ENCODE assay signal across 8 mouse cellular contexts in the genomic region with DNA sequence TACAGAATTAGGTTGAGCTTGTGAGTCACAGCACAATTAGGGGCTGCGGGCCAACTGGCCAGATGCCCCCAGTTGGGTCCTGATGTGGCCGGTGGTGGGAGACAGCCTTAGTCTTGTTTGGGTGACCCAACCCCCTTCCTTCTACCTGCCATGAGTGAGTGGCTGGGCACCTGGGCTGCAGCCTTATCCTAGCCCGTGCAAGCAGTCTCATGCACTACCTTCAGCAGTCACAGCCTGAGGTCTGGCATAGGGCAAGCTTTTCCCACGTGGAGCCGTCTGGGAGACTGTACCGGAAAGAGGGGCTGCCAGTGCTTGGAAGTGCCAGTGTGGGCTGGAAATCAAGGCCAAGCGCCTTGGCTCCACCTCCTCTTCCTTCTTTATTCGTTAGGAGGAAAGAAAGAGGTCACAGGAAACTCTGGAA. TPM values are rescaled to one million over a fixed set of nuclear protein-coding genes. Genes with fewer than 3 reads are reported as not detected.
DNase-seq lines count a peak whose midpoint lies in the region; ATAC-seq and TF ChIP-seq lines count a peak whose summit lies in the region.

No protein-coding gene starts in this region.

- 0 out of 2 replicates have a peak, but pooled peaks have one; percentile 43 for ATAC-seq in intestine, embryonic 15.5 days
- ATAC-seq in intestine, postnatal 0 days, result no peak
- peak; percentile 66; the same call in 1 of the 2 replicates for ATAC-seq in embryonic facial prominence, embryonic 15.5 days (ENCODE audit: insufficient number of reproducible peaks, low FRiP score, low TSS enrichment, low read depth)
- ATAC-seq in kidney, postnatal 0 days (replicated peaks; ENCODE audit: low FRiP score, low read depth), result peak; percentile 57; the same call in 1 of the 2 replicates
- ATAC-seq in CD4-positive, CD25-positive, alpha-beta regulatory T cell, adult 4 months, result no peak
- ATAC-seq in hindbrain, embryonic 14.5 days (ENCODE audit: low FRiP score), result no peak

- no peaks in the 10 kb centered on the region for H3K36me3 ChIP-seq in intestine, embryonic 15.5 days
- H3K36me3 ChIP-seq in intestine, postnatal 0 days (ENCODE audit: control insufficient read depth, insufficient read depth), result no peaks in the 10 kb centered on the region
- H3K36me3 ChIP-seq in embryonic facial prominence, embryonic 15.5 days, result no peaks in the 10 kb centered on the region
- no peaks in the 10 kb centered on the region for H3K36me3 ChIP-seq in kidney, postnatal 0 days (ENCODE audit: insufficient read depth, low read length)
- H3K36me3 ChIP-seq in hindbrain, embryonic 14.5 days (replicated peaks; ENCODE audit: control insufficient read depth, insufficient read depth), result no peaks in the 10 kb centered on the region

- H3K4me1 ChIP-seq in intestine, embryonic 15.5 days (replicated peaks), result no peaks in the 10 kb centered on the region
- H3K4me1 ChIP-seq in intestine, postnatal 0 days (replicated peaks; ENCODE audit: control insufficient read depth, insufficient read depth, low read length), result no peaks in the 10 kb centered on the region
- peaks cover 24% of the 10 kb centered on the region for H3K4me1 ChIP-seq in embryonic facial prominence, embryonic 15.5 days
- no peaks in the 10 kb centered on the region; the same call in 1 of the 2 replicates for H3K4me1 ChIP-seq in kidney, postnatal 0 days (replicated peaks; ENCODE audit: insufficient read depth, low read length)
- H3K4me1 ChIP-seq in hindbrain, embryonic 14.5 days (replicated peaks; ENCODE audit: control insufficient read depth, insufficient read depth, low read length), result no peaks in the 10 kb centered on the region

- no peak for TF ChIP-seq CTCF in intestine, postnatal 0 days (IDR thresholded peaks at IDR 0.05; ENCODE audit: low read depth)
- TF ChIP-seq CTCF in kidney, postnatal 0 days (IDR thresholded peaks at IDR 0.05; ENCODE audit: low read depth), result no peak

- H3K27me3 ChIP-seq in intestine, embryonic 15.5 days (replicated peaks), result no peaks in the 10 kb centered on the region
- no peaks in the 10 kb centered on the region for H3K27me3 ChIP-seq in intestine, postnatal 0 days (replicated peaks; ENCODE audit: control insufficient read depth, insufficient read depth, low read length)
- no peaks in the 10 kb centered on the region for H3K27me3 ChIP-seq in embryonic facial prominence, embryonic 15.5 days
- no peaks in the 10 kb centered on the region for H3K27me3 ChIP-seq in kidney, postnatal 0 days (ENCODE audit: insufficient read depth, low read length)
- no peaks in the 10 kb centered on the region for H3K27me3 ChIP-seq in hindbrain, embryonic 14.5 days (ENCODE audit: control insufficient read depth, insufficient read depth, low read length)

- no peak overlapping the region for H3K9ac ChIP-seq in intestine, embryonic 15.5 days
- no peak overlapping the region for H3K9ac ChIP-seq in intestine, postnatal 0 days (ENCODE audit: low read depth, low read length)
- no peak overlapping the region for H3K9ac ChIP-seq in embryonic facial prominence, embryonic 15.5 days
- H3K9ac ChIP-seq in kidney, postnatal 0 days (ENCODE audit: low read depth, low read length), result no peak overlapping the region
- H3K9ac ChIP-seq in hindbrain, embryonic 14.5 days, result no peak overlapping the region

- no peak overlapping the region for H3K4me2 ChIP-seq in intestine, embryonic 15.5 days (replicated peaks)
- no peak overlapping the region for H3K4me2 ChIP-seq in intestine, postnatal 0 days (replicated peaks; ENCODE audit: low read depth)
- no peak overlapping the region for H3K4me2 ChIP-seq in embryonic facial prominence, embryonic 15.5 days (replicated peaks)
- H3K4me2 ChIP-seq in kidney, postnatal 0 days (ENCODE audit: low read length), result no peak overlapping the region
- no peak overlapping the region for H3K4me2 ChIP-seq in hindbrain, embryonic 14.5 days (replicated peaks)

- no peak overlapping the region for H3K4me3 ChIP-seq in intestine, embryonic 15.5 days (replicated peaks)
- H3K4me3 ChIP-seq in intestine, postnatal 0 days (ENCODE audit: low read depth, low read length), result no peak overlapping the region
- H3K4me3 ChIP-seq in embryonic facial prominence, embryonic 15.5 days (replicated peaks), result no peak overlapping the region
- H3K4me3 ChIP-seq in kidney, postnatal 0 days (replicated peaks; ENCODE audit: low read depth, low read length), result no peak overlapping the region
- no peak overlapping the region for H3K4me3 ChIP-seq in hindbrain, embryonic 14.5 days (replicated peaks; ENCODE audit: low read length)

- WGBS in intestine, embryonic 15.5 days, result 43% methylated on average over 8 of the region's 8 CpGs
- WGBS in intestine, postnatal 0 days, result 47% methylated on average over 7 of the region's 8 CpGs
- WGBS in embryonic facial prominence, embryonic 15.5 days, result 37% methylated on average over 7 of the region's 8 CpGs
- 40% methylated on average over 8 of the region's 8 CpGs for WGBS in kidney, postnatal 0 days
- 50% methylated on average over 8 of the region's 8 CpGs for whole genome bisulfite sequencing in hindbrain, embryonic 14.5 days

- DNase-seq in ZHBTc4 (ENCODE audit: low read depth, low spot score), result peak; percentile 84
- peak; percentile 29 for DNase-seq in kidney, postnatal 0 days (ENCODE audit: low spot score)
- peak; percentile 56 for DNase-seq in lung, postnatal 14 days
- DNase-seq in hindbrain, embryonic 14.5 days (ENCODE audit: low spot score), result no peak

- H3K9me3 ChIP-seq in intestine, embryonic 15.5 days, result no peaks in the 10 kb centered on the region
- no peaks in the 10 kb centered on the region for H3K9me3 ChIP-seq in intestine, postnatal 0 days (ENCODE audit: control insufficient read depth)
- H3K9me3 ChIP-seq in embryonic facial prominence, embryonic 15.5 days (replicated peaks), result no peaks in the 10 kb centered on the region
- H3K9me3 ChIP-seq in kidney, postnatal 0 days (replicated peaks; ENCODE audit: low read length), result no peaks in the 10 kb centered on the region
- H3K9me3 ChIP-seq in hindbrain, embryonic 14.5 days (ENCODE audit: control insufficient read depth, low read length), result no peaks in the 10 kb centered on the region

- 0 out of 2 replicates have a peak overlapping the region, but pooled peaks have one; percentile 13 for H3K27ac ChIP-seq in intestine, embryonic 15.5 days
- H3K27ac ChIP-seq in intestine, postnatal 0 days (ENCODE audit: low read depth, low read length), result no peak overlapping the region
- peak overlapping the region; percentile 65; the same call in 1 of the 2 replicates for H3K27ac ChIP-seq in embryonic facial prominence, embryonic 15.5 days (replicated peaks)
- H3K27ac ChIP-seq in kidney, postnatal 0 days, result peak overlapping the region; percentile 42; the same call in 1 of the 2 replicates
- no peak overlapping the region; the same call in 1 of the 2 replicates for H3K27ac ChIP-seq in hindbrain, embryonic 14.5 days

RNA-seq across cellular contexts. Expression of gene Htra1, which starts 13.4 kb away (rescaled TPM):
- 16.9 and 18.8 TPM in 2 replicates for polyA plus RNA-seq in intestine, embryonic 15.5 days (2015; fragmentation: Nextera tagmentation; extraction: Ambion mirVana)
- 15.5 and 17.6 TPM in 2 replicates for polyA plus RNA-seq in intestine, postnatal 0 days (2015; fragmentation: Nextera tagmentation; extraction: Ambion mirVana)
- polyA plus RNA-seq in embryonic facial prominence, embryonic 15.5 days (2015; fragmentation: Nextera tagmentation; extraction: Ambion mirVana), result 116 and 122 TPM in 2 replicates
- 14.5 and 14.8 TPM in 2 replicates for polyA plus RNA-seq in kidney, postnatal 0 days (2015; fragmentation: Nextera tagmentation; extraction: Ambion mirVana)
- polyA plus RNA-seq in CD4-positive, CD25-positive, alpha-beta regulatory T cell, adult 4 months (2017; shearing (Covaris generic)), result not detected
- 18.9 and 22.9 TPM in 2 replicates for polyA plus RNA-seq in hindbrain, embryonic 14.5 days (2014; fragmentation: Nextera tagmentation; extraction: Ambion mirVana)

Comparison
In these comparisons a context has a peak if more than half of its experiments do, and no peak if none do; other contexts are left out.
1. ATAC-seq: peak in intestine, embryonic 15.5 days (single experiment), embryonic facial prominence, embryonic 15.5 days (single experiment) and kidney, postnatal 0 days (single experiment); none in intestine, postnatal 0 days (single experiment), CD4-positive, CD25-positive, alpha-beta regulatory T cell, adult 4 months (single experiment) and hindbrain, embryonic 14.5 days (single experiment).
2. H3K27ac ChIP-seq: peak in intestine, embryonic 15.5 days (single experiment), embryonic facial prominence, embryonic 15.5 days (single experiment) and kidney, postnatal 0 days (single experiment); none in intestine, postnatal 0 days (single experiment) and hindbrain, embryonic 14.5 days (single experiment).
3. RNA of gene Htra1, which starts 13.4 kb away (polyA plus RNA-seq): 116 to 122 TPM in embryonic facial prominence, embryonic 15.5 days, 18.9 to 22.9 TPM in hindbrain, embryonic 14.5 days, 16.9 to 18.8 TPM in intestine, embryonic 15.5 days, 15.5 to 17.6 TPM in intestine, postnatal 0 days and 14.5 to 14.8 TPM in kidney, postnatal 0 days; not detected in CD4-positive, CD25-positive, alpha-beta regulatory T cell, adult 4 months; every median in the first group is over 10 times any median in the second.